Mouse (Mus musculus) CD4-positive helper T cell, adult 2 months (primary cell): ENCODE measurements around the gene Hgd.

ENCODE experiments used
- DNase-seq: peaks from one replicate; pipeline ENCODE4 v3.0.0-alpha.2; 2012; ENCODE audit warnings: low read depth, missing footprints, low spot score

Gene Hgd

DNA sequence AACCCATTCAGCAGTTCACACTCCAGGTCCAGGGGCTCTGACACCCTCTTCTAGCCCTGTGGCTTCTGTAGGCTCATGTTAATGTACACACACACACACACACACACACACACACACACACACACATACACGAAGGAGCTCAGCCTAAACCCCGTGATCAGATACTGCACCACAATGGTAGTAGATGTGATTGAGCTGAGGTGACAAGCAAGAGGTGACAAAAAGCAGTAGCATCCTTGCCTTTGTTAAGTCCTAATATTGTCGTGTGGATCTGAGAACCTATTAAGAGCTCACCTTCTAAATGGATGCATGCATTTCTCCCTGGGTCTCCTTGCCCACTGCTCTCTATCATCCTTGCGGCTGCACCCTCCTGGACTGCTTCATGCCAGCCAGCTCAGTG lies 698 bp downstream of the Hgd start:
- DNase-seq = no peak

DNA sequence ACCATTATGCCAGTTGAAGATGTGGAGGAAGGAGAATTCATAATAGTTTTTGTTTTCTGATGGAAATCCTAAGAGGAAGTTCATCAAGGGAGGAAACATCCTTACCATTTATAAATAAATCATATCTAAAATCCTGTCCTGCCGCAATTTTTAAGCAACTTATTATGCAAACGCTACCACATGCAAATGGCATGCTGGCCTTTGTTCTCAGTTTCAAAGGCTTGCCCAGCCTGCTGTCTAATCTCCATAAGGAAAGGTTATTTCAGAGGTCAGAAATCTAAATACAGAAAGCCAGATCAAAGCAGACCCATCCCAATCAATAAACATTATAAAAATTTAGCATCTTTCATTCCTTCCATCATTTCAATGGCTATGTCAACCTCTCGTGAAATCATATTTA lies 1.9 kb downstream of the Hgd start:
- DNase-seq = no peak

DNA sequence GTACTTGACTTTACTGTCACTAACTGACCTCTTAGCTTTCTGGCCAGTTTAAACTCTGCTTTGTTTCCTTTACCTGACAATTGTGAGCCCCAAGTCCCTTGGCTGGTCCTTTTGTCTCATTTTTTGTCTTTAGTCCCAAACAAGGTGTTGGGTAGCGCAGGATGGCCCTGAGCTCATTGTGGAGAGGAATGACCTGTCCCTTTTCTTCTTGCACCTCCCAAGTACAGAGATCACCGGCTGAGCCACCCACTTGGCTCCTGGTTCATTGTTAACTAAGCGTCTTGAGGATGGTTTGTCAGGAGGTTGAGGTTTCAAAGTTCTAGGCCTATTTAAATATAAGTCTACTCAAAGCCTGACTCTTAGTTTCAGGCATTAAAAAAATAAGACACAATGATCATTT lies 3.4 kb downstream of the Hgd start:
- no peak for DNase-seq

GRCm38 (mm10) chr16:37583801-37584200 lies 3.8 kb downstream of the Hgd start:
- DNase-seq = no peak

DNA sequence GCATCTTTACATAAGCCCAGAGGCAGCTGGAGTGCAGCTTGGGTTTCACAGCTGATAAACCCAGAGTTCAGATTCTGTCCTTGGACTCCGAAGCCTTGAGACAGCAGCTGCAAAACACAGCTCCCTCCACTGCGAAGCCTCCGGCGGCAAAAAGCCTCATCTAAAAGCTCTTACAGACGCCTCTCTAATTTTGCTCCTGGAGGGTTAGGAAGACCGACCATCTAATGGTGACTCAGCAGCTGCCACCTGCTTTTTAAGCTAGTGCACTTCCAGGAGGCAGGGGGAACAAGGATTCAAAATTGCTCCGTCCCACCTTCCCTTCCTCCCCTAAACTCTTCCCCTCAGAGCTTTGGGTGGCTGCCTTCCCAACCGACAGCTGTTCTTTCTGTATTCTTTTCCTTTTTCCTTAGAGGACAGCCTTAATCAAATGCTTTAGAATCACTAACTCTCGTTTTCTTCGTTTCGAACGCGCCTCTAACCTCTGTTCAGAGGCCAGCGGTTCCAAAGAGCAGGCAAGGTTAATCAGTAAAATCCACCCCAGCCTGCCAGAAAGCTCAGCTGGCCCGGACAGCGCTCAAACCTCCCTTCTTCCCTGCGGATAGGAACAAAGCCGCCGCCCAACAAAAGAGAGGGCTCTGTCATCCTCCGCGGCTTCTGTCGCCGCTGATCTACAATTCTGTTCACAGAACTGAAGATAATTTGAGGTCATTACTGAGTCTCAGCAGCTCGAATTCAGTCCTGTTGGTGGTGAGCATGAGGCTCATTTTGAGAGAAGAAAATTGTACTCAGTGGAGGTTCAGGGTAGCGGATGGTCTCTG lies 4.5 kb downstream of the Hgd start:
- no peak for DNase-seq

GRCm38 (mm10) chr16:37585129-37585563 lies 5.2 kb downstream of the Hgd start:
- no peak for DNase-seq

DNA sequence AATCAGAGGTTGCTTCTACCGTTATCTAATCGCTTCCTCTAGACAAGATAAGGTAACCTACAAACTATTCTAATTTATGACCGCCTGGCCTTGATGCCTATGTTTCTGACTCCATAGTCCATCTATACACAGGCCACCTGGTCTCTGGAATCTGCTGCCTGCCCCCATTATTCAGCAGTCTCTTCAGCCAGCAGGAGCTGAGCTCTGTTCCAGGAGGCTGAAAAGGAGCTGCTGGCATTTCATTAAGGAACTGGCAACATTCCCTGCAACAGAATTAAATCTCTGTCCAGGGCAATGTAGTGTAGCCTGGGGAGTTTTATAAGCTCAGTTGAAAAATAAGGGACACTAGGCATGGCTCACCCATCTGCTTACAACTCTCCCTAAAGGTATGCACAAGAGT lies 11.0 kb downstream of the Hgd start:
- no peak for DNase-seq

DNA sequence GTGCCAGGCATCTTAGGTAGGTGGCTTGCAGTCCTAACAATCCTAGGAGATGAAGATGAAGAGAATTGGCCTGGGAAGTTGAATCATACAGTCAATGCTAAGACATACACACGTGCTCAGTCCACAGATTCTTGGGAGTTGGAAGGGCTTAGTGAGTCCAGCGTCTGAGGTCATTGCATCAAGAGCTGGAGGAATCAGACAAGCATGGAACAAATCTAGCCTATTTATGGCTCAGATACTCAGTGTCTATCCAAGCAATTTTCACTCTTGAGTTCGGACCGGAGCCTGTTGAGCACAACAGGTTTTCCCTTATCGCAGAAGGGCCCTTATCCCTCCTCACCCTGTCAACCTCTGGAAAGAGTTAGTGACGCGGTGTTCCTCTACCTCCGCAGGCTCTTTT lies 11.6 kb downstream of the Hgd start:
- DNase-seq = no peak

DNA sequence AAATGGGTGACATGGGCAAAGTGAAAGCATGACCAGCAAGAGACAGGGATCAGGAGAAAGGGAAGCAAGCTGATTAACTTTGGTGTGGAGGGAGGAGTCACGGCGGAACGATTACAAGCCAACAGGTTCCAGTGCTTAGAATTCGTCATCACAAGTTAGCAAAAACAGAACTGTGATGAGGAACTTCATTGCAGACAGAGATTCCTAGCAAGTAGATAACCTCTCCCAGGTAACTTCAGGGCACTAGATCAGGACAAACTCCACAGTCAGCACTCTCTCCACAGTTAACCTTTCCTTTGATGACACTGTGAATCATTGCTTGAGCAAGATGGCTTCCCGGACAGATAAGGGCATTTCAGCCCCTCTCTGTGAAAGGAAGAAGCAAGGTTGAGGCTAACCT lies 17.5 kb downstream of the Hgd start:
- no peak for DNase-seq

DNA sequence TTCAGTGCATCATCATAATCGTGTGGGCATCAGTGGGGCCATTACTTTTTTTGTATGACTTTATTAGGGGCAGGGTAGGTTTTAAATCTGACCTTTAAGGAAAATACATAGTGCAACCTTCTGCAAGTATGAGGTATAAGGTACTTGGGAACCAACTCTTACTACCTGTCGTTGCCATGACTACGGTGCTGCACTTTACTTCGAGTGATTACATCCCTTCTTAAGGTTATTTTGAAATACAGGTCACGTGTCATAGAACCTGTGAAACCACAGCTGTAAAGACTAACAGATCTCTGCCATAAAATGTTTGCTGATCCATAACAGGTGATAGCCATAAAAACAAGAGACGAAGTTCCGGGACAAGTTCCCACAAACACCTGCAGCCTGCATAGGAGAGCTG lies 18.5 kb downstream of the Hgd start:
- DNase-seq = no peak

GRCm38 (mm10) chr16:37599326-37599725 lies 19.4 kb downstream of the Hgd start:
- no peak for DNase-seq

GRCm38 (mm10) chr16:37603431-37603830 lies 23.5 kb downstream of the Hgd start:
- no peak for DNase-seq

DNA sequence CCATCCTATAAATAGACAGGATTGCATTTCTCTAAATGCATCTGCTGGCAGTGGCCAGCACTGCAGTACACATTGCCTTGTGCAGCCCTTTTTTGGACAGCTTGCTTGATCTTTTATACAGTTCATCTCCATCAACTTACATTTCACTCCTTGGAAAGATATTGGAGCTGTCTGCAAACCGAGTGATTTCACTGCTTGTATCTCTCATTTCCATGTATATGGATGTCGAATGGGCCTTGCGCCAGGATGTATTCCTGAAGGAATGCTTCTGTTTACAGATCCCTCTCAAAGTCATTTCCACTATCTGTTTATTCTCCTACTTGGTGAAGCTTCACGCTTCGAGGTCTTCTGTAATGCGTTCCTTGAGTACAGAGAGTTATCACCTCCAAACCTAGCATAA lies 24.3 kb downstream of the Hgd start:
- DNase-seq = no peak

- no peak for DNase-seq
Observed at GRCm38 (mm10) chr16:37610333-37610732, 30.4 kb downstream of the Hgd start.

DNA sequence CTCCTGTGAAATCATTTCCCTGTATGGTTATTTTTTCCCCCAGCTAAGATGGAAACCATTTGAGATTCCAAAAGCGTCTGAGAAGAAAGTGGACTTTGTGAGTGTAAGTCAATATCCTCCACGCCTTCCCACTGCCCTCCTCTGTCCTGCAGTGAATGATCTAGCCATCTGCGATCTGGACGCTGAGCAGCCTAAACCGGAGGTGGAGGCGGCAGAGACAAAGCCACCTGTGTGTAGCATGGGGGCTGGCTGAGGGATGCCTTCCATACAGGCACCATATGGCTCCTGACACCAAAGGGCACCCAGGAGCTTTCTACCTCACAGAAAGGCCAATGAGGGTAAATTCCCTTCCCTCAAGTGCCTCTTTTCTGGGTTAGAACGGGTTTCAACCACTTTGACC lies 31.1 kb downstream of the Hgd start:
- DNase-seq = no peak

- DNase-seq = no peak
Observed at GRCm38 (mm10) chr16:37612013-37612412, 32.1 kb downstream of the Hgd start.

DNA sequence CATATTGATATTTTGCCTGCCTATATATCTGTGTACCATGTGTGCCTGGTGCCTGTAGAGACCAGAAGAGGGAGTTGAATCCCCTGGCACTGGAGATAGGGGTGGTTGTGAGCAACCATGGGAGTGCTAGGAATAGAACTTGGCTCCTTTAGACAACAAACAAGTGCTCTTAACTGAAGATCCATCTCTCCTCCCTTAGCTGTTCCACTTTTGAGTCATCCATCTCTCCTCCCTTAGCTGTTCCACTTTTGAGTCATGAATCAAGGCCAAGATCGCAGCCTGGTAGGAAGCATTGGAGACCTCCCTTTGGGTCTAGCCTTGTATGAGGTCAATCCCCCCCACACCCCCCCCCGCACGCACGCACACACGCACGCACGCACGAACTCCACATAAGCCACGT lies 34.6 kb downstream of the Hgd start:
- DNase-seq = no peak

GRCm38 (mm10) chr16:37615429-37615828 lies 35.5 kb downstream of the Hgd start:
- no peak for DNase-seq

- DNase-seq = no peak
Observed at GRCm38 (mm10) chr16:37616104-37616503, 36.2 kb downstream of the Hgd start.

DNA sequence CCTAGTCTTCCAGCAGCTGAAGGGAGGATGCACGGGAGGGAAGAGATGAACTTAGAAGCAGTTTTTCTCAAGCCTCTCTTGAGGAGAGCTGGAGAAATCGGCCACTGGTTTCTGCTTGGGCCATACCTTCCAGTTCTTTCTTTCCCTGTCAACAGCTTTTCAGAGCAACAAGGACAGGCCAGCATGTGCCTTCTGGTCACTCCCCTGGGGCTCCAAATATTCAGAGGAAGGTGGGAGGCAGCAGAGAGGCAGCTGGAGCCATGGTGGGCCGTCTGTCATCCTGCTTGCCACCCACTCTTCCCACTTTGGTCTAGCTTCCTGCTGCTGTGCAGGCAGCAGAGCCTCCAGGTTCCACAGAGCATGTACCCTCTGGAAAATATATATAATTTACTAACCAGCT lies 37.7 kb downstream of the Hgd start:
- no peak for DNase-seq

- no peak for DNase-seq
Observed at GRCm38 (mm10) chr16:37622403-37622802, 42.5 kb downstream of the Hgd start.

DNA sequence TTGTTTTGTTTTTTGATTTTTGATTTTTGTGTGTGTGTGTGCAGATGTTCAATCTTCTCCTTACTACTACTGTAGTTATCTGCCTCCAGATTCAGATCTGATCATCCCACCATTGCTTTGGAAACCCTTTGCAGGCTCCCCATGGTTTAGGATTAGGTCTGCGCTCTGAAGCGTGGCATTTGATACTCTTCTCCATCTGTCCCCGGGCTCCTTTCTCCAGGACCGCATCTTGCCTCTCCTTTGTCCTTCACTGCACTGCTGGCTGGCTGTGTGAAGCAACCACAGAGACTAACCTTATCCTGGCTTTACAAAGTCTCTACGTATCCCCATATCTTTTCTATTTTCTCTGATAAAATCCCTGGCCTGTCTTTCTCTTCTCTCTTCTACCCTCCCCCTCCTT lies 43.0 kb downstream of the Hgd start:
- no peak for DNase-seq

GRCm38 (mm10) chr16:37626388-37626949 lies 46.5 kb downstream of the Hgd start:
- no peak for DNase-seq

DNA sequence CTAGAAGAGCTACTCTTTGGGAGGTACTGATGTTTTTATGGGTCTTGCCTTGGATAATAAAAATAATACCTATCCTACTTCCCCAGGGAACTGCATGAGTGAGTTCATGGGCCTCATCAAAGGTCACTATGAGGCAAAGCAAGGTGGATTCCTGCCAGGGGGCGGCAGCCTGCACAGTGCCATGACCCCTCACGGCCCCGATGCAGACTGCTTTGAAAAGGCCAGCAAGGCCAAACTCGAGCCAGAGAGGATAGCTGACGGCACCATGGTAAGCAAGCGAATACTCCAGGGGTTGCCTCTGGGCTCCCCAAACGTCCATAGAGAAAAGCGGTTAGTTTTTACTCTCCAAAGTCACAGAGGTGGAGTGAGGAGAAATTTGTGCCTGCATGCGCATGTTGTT lies 48.4 kb downstream of the Hgd start:
- no peak for DNase-seq
